Mouse (Mus musculus) hindbrain, embryonic 13.5 days (tissue): ENCODE data around the gene Neu4. TPM values are rescaled to one million over a fixed set of nuclear protein-coding genes. Genes with fewer than 3 reads are reported as not detected.
"Not testable (repeated sequence)": the region's sequence is repeated elsewhere in the genome, so short reads cannot be mapped to it uniquely, and the experiment has no call there.

ENCODE experiments used
- ATAC-seq: fragments of 200-750 bp; cut with Nextera tagmentation; 2 replicates; pipeline ENCODE4 v1.8.0; 2017; ENCODE audit warnings: moderate TSS enrichment; ENCODE audit not compliant: low FRiP score
- H3K27ac ChIP-seq: fragments of 300-500 bp; sonication (generic); 2 replicates; pipeline ENCODE4 v1.5.1; 2015; ENCODE audit warnings: inconsistent platforms, mild to moderate bottlenecking, moderate library complexity
- H3K27me3 ChIP-seq: fragments of 300-500 bp; sonication (generic); 2 replicates; pipeline ENCODE4 v1.6.1; 2015; ENCODE audit warnings: mild to moderate bottlenecking, inconsistent platforms
- H3K36me3 ChIP-seq: fragments of 300-500 bp; sonication (generic); 2 replicates; pipeline ENCODE4 v1.6.1; 2015; ENCODE audit warnings: mild to moderate bottlenecking, inconsistent platforms
- H3K4me1 ChIP-seq: fragments of 300-500 bp; sonication (generic); replicated peaks from 2 replicates; pipeline ENCODE4 v1.6.1; 2015; ENCODE audit warnings: inconsistent platforms
- H3K4me2 ChIP-seq: fragments of 300-500 bp; sonication (generic); 2 replicates; pipeline ENCODE4 v1.6.1; 2015; ENCODE audit warnings: inconsistent platforms, mild to moderate bottlenecking, moderate library complexity
- H3K4me3 ChIP-seq: fragments of 300-500 bp; sonication (generic); 2 replicates; pipeline ENCODE4 v1.5.1; 2015; ENCODE audit warnings: mild to moderate bottlenecking, inconsistent platforms
- H3K9ac ChIP-seq: fragments of 300-500 bp; sonication (generic); 2 replicates; pipeline ENCODE4 v1.6.1; 2015; ENCODE audit warnings: mild to moderate bottlenecking, inconsistent platforms
- H3K9me3 ChIP-seq: fragments of 300-500 bp; sonication (generic); 2 replicates; pipeline ENCODE4 v1.6.1; 2016; ENCODE audit warnings: inconsistent platforms
- WGBS: fragments of 180-500 bp; shearing (Covaris S2); methylation state at CpG from one replicate; pipeline ENCODE4 v1.1.7; 2015; 5-methylcytosine and 5-hydroxymethylcytosine counted together
- polyA plus RNA-seq: library from polyadenylated mRNA; unstranded; fragments of >200 nt; fragmentation: Nextera tagmentation; extraction: Ambion mirVana; gene quantifications from 2 replicates; pipeline ENCODE4 v1.2.1, GENCODE M21; 2015

Neu4 gene
- polyA plus RNA-seq: not detected in 2 replicates

- H3K4me1 ChIP-seq: no peaks in the 10 kb centered on the region
- no peak within 1 kb of the TSS for H3K4me2 ChIP-seq
- H3K27ac ChIP-seq: no peak within 1 kb of the TSS
- WGBS: 89% methylated on average over 6 of the region's 6 CpGs
- no peak within 1 kb of the TSS for H3K4me3 ChIP-seq
- no peaks in the 10 kb centered on the region for H3K27me3 ChIP-seq
- no peaks in the 10 kb centered on the region for H3K9me3 ChIP-seq
- H3K36me3 ChIP-seq: no peaks in the 10 kb centered on the region
- ATAC-seq: no peak
- H3K9ac ChIP-seq: no peak within 1 kb of the TSS
Measured at GRCm38 (mm10) chr1:94020151-94020550, at the start of gene Neu4. TSS of gene Neu4 (plus strand) at chr1:94020451.

DNA sequence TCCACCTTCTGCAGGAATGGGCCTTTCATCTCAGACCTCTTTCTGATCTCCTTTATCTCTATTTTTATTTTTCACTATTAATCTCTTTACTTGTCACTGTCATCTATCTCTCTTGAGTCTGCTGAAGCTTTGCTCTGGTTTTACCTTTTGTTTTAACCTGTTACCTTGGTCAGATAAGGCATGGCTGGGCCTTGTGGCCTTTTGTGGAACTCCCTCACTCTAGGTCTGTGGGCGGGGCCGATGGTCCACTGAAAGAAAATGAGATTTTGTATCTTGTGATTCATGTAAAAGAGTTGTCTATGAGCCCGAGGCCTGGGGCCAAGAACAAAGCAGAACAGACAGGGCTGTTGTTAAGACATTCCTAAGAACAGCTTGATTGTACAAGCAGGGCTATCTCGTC, 49.5 kb upstream of the Neu4 start:
- H3K27me3 ChIP-seq, H3K9me3 ChIP-seq, H3K27ac ChIP-seq, H3K4me1 ChIP-seq, H3K9ac ChIP-seq, H3K4me3 ChIP-seq, H3K36me3 ChIP-seq, H3K4me2 ChIP-seq, ATAC-seq: not testable (repeated sequence)
- no CpG with 5 or more reads among the region's 4 CpGs for WGBS

DNA sequence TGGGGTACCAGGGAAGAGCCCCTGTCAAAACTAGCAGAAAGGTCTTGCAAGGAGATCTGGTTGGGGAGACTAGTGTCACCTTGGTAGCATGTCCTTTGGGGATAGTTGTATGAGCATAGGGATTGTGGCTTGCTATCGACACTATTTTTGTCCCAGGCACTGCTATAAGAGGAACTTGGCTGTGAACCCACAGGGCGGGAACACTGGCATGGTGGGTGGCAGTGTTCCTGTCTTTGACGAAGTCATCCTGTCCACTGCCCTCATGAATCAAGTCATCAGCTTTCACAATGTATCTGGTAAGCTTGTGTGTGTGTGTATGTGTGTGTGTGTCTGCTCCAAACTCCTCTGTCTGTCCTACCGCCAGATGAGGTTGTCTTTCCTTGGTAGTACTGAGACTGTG, 44.5 kb upstream of the Neu4 start:
- not testable (repeated sequence) for H3K9ac ChIP-seq, H3K4me1 ChIP-seq, H3K27ac ChIP-seq, H3K4me3 ChIP-seq, H3K36me3 ChIP-seq, H3K27me3 ChIP-seq, H3K9me3 ChIP-seq, H3K4me2 ChIP-seq, ATAC-seq
- 89% methylated on average over 2 of the region's 4 CpGs for WGBS

GRCm38 (mm10) chr1:93978287-93978686, 42.0 kb upstream of the Neu4 start:
- ATAC-seq, H3K4me1 ChIP-seq, H3K4me2 ChIP-seq, H3K27ac ChIP-seq, H3K9me3 ChIP-seq, H3K9ac ChIP-seq, H3K36me3 ChIP-seq, H3K4me3 ChIP-seq, H3K27me3 ChIP-seq: not testable (repeated sequence)
- no CpG with 5 or more reads among the region's 7 CpGs for WGBS

- not testable (repeated sequence) for H3K9me3 ChIP-seq, H3K9ac ChIP-seq, H3K4me3 ChIP-seq, H3K27ac ChIP-seq, H3K27me3 ChIP-seq, H3K36me3 ChIP-seq, H3K4me2 ChIP-seq, ATAC-seq, H3K4me1 ChIP-seq
- WGBS: no CpG with 5 or more reads among the region's 2 CpGs
Measured at GRCm38 (mm10) chr1:93980932-93981331, 39.3 kb upstream of the Neu4 start.

DNA sequence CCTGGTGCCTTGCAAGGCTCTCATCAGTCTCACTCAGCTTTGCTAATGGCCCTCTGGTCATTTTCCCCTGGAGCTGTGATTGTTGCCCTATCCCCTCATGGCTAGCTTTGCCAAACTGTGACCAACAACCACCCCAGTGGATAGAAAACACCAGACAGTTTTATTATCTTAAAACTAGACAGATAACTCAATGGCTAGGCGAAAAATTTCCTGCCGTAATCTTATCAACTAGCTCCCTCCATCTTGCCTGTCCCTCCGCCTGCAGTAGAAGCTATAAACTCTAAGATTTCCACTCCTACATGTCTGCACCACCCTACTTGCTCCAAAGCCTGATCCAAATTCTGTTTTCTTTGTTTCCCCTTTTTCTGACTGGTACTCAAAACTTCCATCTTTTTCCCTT, 34.1 kb upstream of the Neu4 start:
- Histone ChIP-seq H3K9ac (no peak overlapping the region), H3K4me2 (no peak overlapping the region), H3K9me3 (no peaks in the 10 kb centered on the region), H3K4me1 (no peaks in the 10 kb centered on the region), H3K27me3 (no peaks in the 10 kb centered on the region), H3K27ac (no peak overlapping the region), H3K4me3 (no peak overlapping the region), H3K36me3 (no peaks in the 10 kb centered on the region)
- WGBS: 84% methylated on average over 3 of the region's 3 CpGs
- no peak for ATAC-seq

DNA sequence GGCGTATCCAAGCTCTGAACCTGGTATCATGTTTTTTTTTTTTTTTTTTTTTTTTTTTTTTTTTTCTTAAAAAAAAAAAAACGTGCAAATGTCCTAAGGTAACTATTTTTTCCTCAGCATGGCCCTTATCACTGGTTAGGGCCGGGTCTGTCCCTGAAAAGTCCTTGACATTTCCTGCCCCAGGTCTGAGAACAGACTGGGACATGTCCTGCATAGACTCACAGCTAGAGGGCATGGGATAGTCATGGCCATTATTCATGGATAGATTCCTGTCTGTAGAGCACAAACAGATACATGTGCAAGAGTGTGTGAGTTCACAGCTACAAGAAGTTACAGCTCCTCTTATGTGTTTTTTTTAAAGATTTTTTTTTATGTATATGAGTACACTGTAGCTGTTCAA, 31.5 kb upstream of the Neu4 start:
- Histone ChIP-seq H3K27me3 (no peaks in the 10 kb centered on the region), H3K4me1 (no peaks in the 10 kb centered on the region), H3K4me3 (no peak overlapping the region), H3K27ac (no peak overlapping the region), H3K4me2 (no peak overlapping the region), H3K9ac (no peak overlapping the region), H3K9me3 (no peaks in the 10 kb centered on the region), H3K36me3 (no peaks in the 10 kb centered on the region)
- 80% methylated on average over 3 of the region's 3 CpGs for WGBS
- ATAC-seq: no peak

GRCm38 (mm10) chr1:93990209-93990608, 30.0 kb upstream of the Neu4 start, which contains the start of gene Gal3st2c:
TSS of gene Gal3st2c (plus strand) at chr1:93990509.
- H3K9ac ChIP-seq, H3K4me2 ChIP-seq, H3K4me3 ChIP-seq, H3K27me3 ChIP-seq, ATAC-seq, H3K36me3 ChIP-seq, H3K4me1 ChIP-seq, H3K27ac ChIP-seq, H3K9me3 ChIP-seq: not testable (repeated sequence)
- WGBS: 91% methylated on average over 7 of the region's 8 CpGs

- WGBS: 87% methylated on average over 2 of the region's 2 CpGs
- H3K9ac ChIP-seq, H3K4me1 ChIP-seq, H3K9me3 ChIP-seq, H3K4me3 ChIP-seq, ATAC-seq, H3K4me2 ChIP-seq, H3K36me3 ChIP-seq, H3K27me3 ChIP-seq, H3K27ac ChIP-seq: not testable (repeated sequence)
Measured at GRCm38 (mm10) chr1:93991068-93991467, 29.2 kb upstream of the Neu4 start.

DNA sequence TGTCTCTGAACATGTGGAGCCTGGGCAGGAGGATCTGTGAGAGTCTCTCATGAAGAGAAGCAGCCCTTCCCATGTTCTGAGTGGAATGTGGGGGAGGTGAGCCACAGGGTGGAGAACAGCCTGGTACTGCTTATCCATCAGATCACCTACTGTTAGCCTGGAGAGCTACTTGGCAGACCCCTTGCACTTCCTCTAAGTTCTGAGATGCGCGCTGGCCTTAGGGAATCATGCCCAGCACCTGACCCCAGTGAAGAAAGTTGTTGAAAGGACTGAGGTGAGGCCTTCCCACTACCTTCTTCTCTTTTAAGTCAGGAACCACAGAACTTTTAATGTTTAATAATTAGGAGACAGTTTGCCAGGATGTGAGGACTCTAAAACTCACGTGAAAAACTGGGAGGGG, 28.8 kb upstream of the Neu4 start:
- ATAC-seq, H3K27ac ChIP-seq, H3K27me3 ChIP-seq, H3K36me3 ChIP-seq, H3K4me3 ChIP-seq, H3K9me3 ChIP-seq, H3K4me2 ChIP-seq, H3K4me1 ChIP-seq, H3K9ac ChIP-seq: not testable (repeated sequence)
- 85% methylated on average over 3 of the region's 3 CpGs for WGBS

GRCm38 (mm10) chr1:94001023-94001422, 19.2 kb upstream of the Neu4 start:
- 87% methylated on average over 2 of the region's 2 CpGs for WGBS

GRCm38 (mm10) chr1:94005954-94006506, 14.2 kb upstream of the Neu4 start:
- not testable (repeated sequence) for H3K27me3 ChIP-seq, H3K4me1 ChIP-seq, H3K4me2 ChIP-seq, H3K9me3 ChIP-seq, ATAC-seq, H3K36me3 ChIP-seq, H3K9ac ChIP-seq, H3K4me3 ChIP-seq, H3K27ac ChIP-seq
- WGBS: 78% methylated on average over 2 of the region's 2 CpGs

More at GRCm38 (mm10) chr1:94001023-94001422, 19.2 kb upstream of the Neu4 start:
- Histone ChIP-seq H3K36me3 (no peaks in the 10 kb centered on the region), H3K9me3 (no peaks in the 10 kb centered on the region), H3K4me1 (no peaks in the 10 kb centered on the region), H3K4me2 (no peak overlapping the region), H3K4me3 (no peak overlapping the region), H3K9ac (no peak overlapping the region), H3K27ac (no peak overlapping the region), H3K27me3 (no peaks in the 10 kb centered on the region)
- no peak for ATAC-seq

DNA sequence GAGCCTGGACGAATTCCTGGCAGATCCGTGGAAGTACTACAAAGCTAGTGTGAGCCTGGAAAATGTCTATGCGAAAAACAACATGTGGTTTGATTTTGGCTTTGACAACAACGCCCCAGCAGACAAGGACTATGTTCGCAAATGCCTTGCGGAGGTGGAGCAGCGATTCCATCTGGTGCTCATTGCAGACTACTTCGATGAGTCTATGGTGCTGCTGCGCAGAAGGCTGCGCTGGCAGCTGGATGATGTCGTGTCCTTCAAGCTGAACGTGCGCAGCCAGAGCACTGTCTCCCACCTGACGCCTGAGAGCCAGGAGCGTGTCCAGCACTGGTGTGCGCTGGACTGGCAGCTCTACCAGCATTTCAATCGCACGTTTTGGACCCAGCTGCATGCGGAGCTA, 11.4 kb upstream of the Neu4 start:
- not testable (repeated sequence) for H3K27ac ChIP-seq, H3K9me3 ChIP-seq, ATAC-seq, H3K36me3 ChIP-seq, H3K4me1 ChIP-seq, H3K4me3 ChIP-seq, H3K27me3 ChIP-seq, H3K9ac ChIP-seq, H3K4me2 ChIP-seq
- WGBS: 96% methylated on average over 16 of the region's 19 CpGs
